Mouse (Mus musculus): ENCODE measurements around the gene Apoe. TPM values are rescaled to one million over a fixed set of nuclear protein-coding genes. Genes with fewer than 3 reads are reported as not detected.

The Apoe gene
- total RNA-seq, 2 experiments from 2014 or later: 2,679 to 2,697 TPM

DNA sequence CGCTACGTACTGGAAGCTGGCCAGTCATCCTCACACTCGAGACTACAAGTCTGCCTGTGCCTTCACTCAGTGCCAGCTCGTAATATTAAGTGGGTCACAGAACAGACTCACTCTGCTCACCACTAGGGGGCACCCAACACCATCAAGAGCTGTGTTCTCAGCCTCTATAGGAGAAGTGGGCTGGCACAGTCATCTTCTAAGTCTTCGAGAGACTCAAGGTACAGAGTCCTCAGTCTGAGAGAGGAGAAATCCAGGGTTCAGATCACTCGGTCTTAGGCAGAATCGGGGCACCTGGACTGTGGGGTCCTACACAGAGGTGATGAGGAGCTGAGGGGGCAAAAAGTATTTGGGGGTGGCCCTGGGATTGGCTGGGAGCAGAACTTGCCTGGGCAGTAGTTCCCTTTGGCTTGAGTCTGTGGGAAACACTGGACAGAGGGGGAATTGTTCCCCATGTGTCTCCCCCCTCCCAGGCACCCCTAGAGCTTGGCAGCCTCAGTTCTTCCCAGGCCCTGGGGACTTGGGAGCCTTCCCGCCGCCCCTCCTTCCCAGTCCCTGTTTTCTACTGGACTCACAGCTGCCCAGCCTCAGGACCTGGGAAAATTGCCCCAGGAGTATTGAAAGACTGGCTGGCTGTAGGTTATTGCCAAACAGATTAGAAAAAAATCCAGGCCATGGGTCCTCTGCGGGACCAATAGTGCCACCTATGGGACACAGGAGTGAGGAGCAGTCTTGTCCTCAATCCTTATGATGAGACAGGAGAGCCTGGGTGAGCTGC is 29.9 kb downstream of the Apoe start:
- peak; percentile 92 to 97 for DNase-seq (ENCODE audit: low spot score in 2 of 2)

GRCm38 (mm10) chr7:19667434-19667833 is 31.6 kb downstream of the Apoe start:
- DNase-seq (ENCODE audit: low spot score in 2 of 2): no peak

- DNase-seq (ENCODE audit: low spot score in 2 of 2): no peak
Observed at GRCm38 (mm10) chr7:19666750-19667149, 32.2 kb downstream of the Apoe start.

DNA sequence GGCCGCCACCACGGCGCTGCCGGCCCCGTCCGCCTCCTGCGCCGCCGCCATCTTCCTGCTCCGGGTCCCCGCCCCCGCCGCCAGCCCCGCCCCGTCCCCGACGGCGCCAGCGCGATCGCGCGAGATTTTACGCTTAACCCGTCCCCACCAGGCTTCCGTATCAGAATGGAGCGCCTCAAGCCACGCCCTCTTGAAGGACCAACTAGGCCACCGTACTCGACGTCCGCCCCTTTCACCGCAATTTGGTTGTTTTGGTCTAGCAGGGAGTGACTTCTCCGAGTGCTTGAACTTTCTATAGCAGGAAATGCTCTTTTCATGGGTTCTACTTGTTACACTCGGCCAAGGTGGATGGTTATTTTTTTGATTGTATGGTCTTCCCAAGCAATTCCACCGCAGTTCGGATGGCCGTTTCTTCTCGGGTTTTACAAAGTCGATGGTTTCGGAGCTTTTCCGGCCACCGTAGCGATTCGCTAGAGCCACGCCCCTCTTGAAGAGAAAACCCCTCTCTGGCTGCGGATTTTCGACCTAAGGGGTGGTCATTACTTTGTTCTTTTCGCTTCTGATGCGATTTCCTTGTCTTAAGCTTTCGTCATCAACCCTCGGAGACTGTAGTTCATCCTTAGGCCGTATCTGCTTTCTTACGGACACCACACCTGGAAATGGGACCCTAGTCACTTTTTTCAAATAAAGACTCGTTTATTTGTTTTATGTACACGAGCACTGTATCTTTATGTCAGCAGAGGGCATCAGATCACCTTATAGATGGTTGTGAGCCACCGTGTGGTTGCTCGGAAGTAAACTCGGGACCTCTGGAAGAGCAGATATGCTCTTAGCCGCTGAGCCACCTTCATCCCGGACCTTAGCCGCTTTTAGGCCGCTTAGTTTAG is 33.8 kb downstream of the Apoe start, which contains the start of gene Clptm1:
Gene Clptm1 (minus strand): TSS at position 79 of the 887 bp plus-strand sequence.
- peak; percentile 98 to 99 for DNase-seq (ENCODE audit: low spot score in 2 of 2)

DNA sequence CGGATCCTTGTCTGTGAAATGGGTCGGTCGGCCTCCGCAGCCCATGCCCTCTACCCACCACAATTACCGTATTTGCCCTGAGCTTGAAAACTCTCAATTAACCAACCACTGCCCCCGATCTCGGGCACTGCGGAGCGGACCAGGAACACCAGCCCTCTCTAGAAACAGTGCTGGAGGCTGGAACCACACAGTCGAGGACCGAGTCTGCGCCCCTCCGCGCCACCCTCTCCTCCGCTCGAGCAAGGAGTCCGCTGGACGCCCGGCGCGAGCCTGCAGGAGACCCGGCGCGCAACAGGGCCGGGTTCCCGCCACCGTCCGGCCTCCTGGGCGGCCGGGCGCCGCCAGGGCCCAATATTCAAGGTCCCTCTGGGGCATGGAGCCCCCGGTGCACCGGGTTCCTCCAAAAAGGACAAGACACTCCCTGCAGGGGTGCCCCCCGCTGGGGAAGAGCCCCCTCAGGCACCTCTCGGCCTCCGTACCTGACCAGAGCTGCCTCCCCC is 34.5 kb downstream of the Apoe start:
- DNase-seq (ENCODE audit: low spot score in 2 of 2): no peak

GRCm38 (mm10) chr7:19663940-19664339 is 35.0 kb downstream of the Apoe start:
- DNase-seq (ENCODE audit: low spot score in 2 of 2): no peak

DNA sequence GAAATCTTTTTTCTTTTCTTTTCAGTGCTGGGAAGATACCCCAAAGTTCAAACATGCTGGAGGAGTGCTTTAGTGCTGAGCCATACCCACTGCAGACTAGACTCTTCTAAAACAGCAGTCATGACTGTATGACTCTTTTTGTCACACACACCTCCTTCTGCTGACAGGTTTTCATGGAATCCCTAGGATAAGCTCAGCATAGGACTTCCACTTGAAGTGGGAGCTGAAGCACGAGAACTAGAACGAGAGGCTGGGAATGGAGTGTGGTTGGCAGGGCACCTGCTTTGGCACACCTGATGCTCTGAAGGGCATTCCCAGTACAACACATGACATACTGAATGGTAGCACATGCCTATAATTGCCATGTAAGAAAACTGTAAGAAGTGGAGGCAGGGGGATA is 46.4 kb downstream of the Apoe start:
- DNase-seq (ENCODE audit: low spot score in 2 of 2): no peak

DNA sequence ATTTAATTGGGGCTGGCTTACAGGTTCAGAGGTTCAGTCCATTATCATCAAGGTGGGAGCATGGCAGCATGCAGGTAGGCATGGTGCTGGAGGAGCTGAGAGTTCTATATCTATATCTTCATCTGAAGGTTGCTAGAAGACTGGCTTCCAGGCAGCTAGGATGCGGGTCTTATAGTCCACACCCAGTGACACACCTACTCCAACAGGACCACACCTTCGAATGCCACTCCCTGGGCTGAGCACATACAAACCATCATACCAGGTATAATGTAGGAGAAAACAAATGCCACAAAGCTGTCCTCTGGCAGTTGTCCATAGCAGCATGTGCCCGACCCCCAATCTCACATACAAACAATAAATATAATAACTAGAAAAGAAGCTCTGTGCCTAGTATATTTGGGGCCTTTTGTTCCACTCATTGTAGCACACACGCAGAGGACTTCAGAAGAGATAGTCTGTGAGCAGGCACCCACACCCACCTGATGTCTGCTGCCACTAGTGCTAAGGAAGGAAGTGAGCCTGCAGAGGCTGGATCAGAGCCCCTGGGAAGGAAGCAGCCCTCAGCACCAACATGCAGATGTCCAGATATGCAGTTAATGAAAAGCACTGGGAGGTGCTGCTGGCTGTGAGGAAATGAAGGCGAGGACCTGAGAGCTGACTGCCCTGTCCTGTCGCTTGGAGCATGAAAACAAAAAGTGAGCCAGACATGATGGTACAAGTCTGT is 47.8 kb downstream of the Apoe start:
- no peak for DNase-seq (ENCODE audit: low spot score in 2 of 2)

Other genes with a start within 250 kb of the Apoe start
- 100 to 1,000 TPM; 114 to 119 TPM for gene Mark4, start 240.4 kb downstream of the Apoe start, total RNA-seq (2021)
- gene Exoc3l2, start 235.9 kb downstream of the Apoe start, total RNA-seq (2021): 1 to 10 TPM in 1 of 2 experiments, under 1 TPM in 1; 0.91 to 1.0 TPM
- 1 to 10 TPM; 6.4 to 7.0 TPM for gene Bloc1s3, start 190.8 kb downstream of the Apoe start, total RNA-seq (2021)
- 10 to 100 TPM; 23.0 to 24.2 TPM for gene Trappc6a, start 190.8 kb downstream of the Apoe start, total RNA-seq (2021)
- gene Nkpd1, start 181.3 kb downstream of the Apoe start, total RNA-seq (2021): under 1 TPM; 0.48 to 0.69 TPM
- 10 to 100 TPM; 88.3 to 91.7 TPM for gene Ppp1r37, start 136.1 kb downstream of the Apoe start, total RNA-seq (2021)
- under 1 TPM in 1 of 2 experiments, not detected in 1; 0.53 TPM for gene Zfp296, start 121.9 kb downstream of the Apoe start, total RNA-seq (2021)
- gene Gemin7, start 121.6 kb downstream of the Apoe start, total RNA-seq (2021): 10 to 100 TPM; 39.8 to 43.3 TPM
- 10 to 100 TPM; 85.8 to 95.0 TPM for gene Clasrp, start 94.7 kb downstream of the Apoe start, total RNA-seq (2021)
- 10 to 100 TPM in 1 of 2 experiments, 1 to 10 TPM in 1; 9.9 to 10.5 TPM for gene Relb, start 69.8 kb downstream of the Apoe start, total RNA-seq (2021)
- 100 to 1,000 TPM; 151 to 160 TPM for gene Clptm1, start 34.2 kb downstream of the Apoe start, total RNA-seq (2021)
- not detected for gene Apoc2, start 21.2 kb downstream of the Apoe start, total RNA-seq (2021)
- gene Gm44805, start 17.8 kb downstream of the Apoe start, total RNA-seq (2021): not detected
- not detected for gene Apoc4, start 17.7 kb downstream of the Apoe start, total RNA-seq (2021)
- 1 to 10 TPM; 6.1 to 6.8 TPM for gene Apoc1, start 6.5 kb downstream of the Apoe start, total RNA-seq (2021)
- 100 to 1,000 TPM; 105 to 115 TPM for gene Tomm40, start 16.2 kb upstream of the Apoe start, total RNA-seq (2021)
- 10 to 100 TPM; 11.6 to 12.7 TPM for gene Nectin2, start 51.3 kb upstream of the Apoe start, total RNA-seq (2021)
- 10 to 100 TPM in 1 of 2 experiments, 1 to 10 TPM in 1; 8.8 to 14.0 TPM for gene Bcam, start 71.8 kb upstream of the Apoe start, total RNA-seq (2021)
- not detected for gene Cblc, start 97.6 kb upstream of the Apoe start, total RNA-seq (2021)
- under 1 TPM; 0.38 to 0.78 TPM for gene Bcl3, start 123.6 kb upstream of the Apoe start, total RNA-seq (2021)
- 1 to 10 TPM; 3.0 to 3.3 TPM for gene Gm19345, start 152.8 kb upstream of the Apoe start, total RNA-seq (2021)
- gene Ceacam16, start 162.1 kb upstream of the Apoe start, total RNA-seq (2021): not detected
- gene Ceacam19, start 188.8 kb upstream of the Apoe start, total RNA-seq (2021): not detected
- gene Pvr, start 222.0 kb upstream of the Apoe start, total RNA-seq (2021): 10 to 100 TPM; 10.4 to 11.3 TPM